Mouse (Mus musculus): ENCODE data around the gene Carmil3. TPM values are rescaled to one million over a fixed set of nuclear protein-coding genes. Genes with fewer than 3 reads are reported as not detected.

The Carmil3 gene
- total and polyA plus RNA-seq, 3 experiments = 0.27 to 2.6 TPM; not detected in 1

DNA sequence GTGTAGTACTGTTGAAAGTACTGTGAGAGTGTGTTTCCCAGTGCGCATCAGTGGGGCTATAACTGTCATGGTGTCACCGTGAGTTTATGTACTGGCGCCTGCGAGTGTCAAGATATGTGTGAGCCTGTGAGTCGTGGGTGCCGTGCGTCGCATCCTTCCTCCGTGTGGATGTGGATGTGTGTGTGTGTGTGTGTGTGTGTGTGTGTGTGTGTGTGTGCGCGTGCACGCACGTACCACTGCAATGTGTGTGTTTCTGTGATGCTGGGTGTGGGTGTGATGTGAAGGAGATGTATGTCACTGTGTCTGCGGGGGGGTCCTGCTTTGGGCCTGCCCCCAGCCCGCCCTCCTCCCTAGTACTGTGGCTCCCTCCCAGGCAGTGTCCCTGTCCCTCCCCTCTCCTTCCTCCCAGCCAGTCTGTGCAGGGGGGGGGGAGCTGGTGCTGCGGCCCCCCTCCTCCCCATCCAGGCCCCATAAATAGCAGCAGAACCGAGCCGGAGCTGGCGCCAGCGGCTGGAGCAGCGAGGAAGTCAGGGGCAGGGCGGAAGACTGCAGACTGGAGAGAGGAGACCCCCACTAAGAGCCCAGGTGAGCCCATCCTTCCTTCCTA lies 19.8 kb downstream of the Carmil3 start, which contains the start of gene Cpne6:
Cpne6 (plus strand) TSS at position 321 of the 607 bp plus-strand sequence.
- peaks cover 2 to 21% of the 10 kb centered on the region in 2 experiments; a peak in 3 of 4 replicates for H3K27me3 ChIP-seq (ENCODE audit: control insufficient read depth in 1 of 2, insufficient read depth in 2 of 2, low read length in 2 of 2)
- H3K36me3 ChIP-seq (ENCODE audit: control insufficient read depth in 1 of 2, insufficient read depth in 2 of 2, low read length in 2 of 2) = no peaks in the 10 kb centered on the region
- H3K9me3 ChIP-seq (replicated peaks; ENCODE audit: insufficient read depth, low read length) = no peaks in the 10 kb centered on the region
- H3K79me2 ChIP-seq (ENCODE audit: control insufficient read depth, insufficient read depth, low read length, poor library complexity) = no peaks in the 10 kb centered on the region
- H3K27ac ChIP-seq (ENCODE audit: control insufficient read depth, low read depth, low read length) = no peak within 1 kb of the TSS
- H3K4me1 ChIP-seq (ENCODE audit: control insufficient read depth in 1 of 2, insufficient read depth in 2 of 2, low read length in 2 of 2) = no peaks in the 10 kb centered on the region
- no peak within 1 kb of the TSS for H3K4me3 ChIP-seq (ENCODE audit: control insufficient read depth in 1 of 2, insufficient read depth in 1 of 2, low read depth in 2 of 2, low read length in 2 of 2)
- no peak for TF ChIP-seq POLR2A (IDR thresholded peaks at IDR 0.05; ENCODE audit: control insufficient read depth in 1 of 2, insufficient read depth in 1 of 2, low read depth in 1 of 2, low read length in 2 of 2, poor library complexity in 1 of 2)
- TF ChIP-seq POLR2AphosphoS2 (IDR thresholded peaks at IDR 0.05; ENCODE audit: low read length) = no peak
- no peak for TF ChIP-seq MAFK (IDR thresholded peaks at IDR 0.05; ENCODE audit: borderline replicate concordance, low read depth, low read length)
- TF ChIP-seq ZKSCAN1 (IDR thresholded peaks at IDR 0.05; ENCODE audit: low read depth, low read length) = no peak
- no peak for TF ChIP-seq MAX (IDR thresholded peaks at IDR 0.05; ENCODE audit: low read length)
- no peak for TF ChIP-seq BHLHE40 (IDR thresholded peaks at IDR 0.05; ENCODE audit: borderline replicate concordance, low read depth, low read length)
- no peak for TF ChIP-seq JUND (IDR thresholded peaks at IDR 0.05; ENCODE audit: low read depth, low read length)
- no peak for TF ChIP-seq ELF1 (IDR thresholded peaks at IDR 0.05; ENCODE audit: low read depth, low read length)
- no peak for TF ChIP-seq ZNF384 (IDR thresholded peaks at IDR 0.05; ENCODE audit: low read depth, low read length)
- no peak for TF ChIP-seq MYB (IDR thresholded peaks at IDR 0.05; ENCODE audit: low read depth, low read length)
- TF ChIP-seq TAL1 (IDR thresholded peaks at IDR 0.05; ENCODE audit: low read length) = no peak
- no peak for TF ChIP-seq EP300 (IDR thresholded peaks at IDR 0.05; ENCODE audit: low read depth in 1 of 2, low read length in 2 of 2)
- no peak for TF ChIP-seq GATA1 (IDR thresholded peaks at IDR 0.05; ENCODE audit: low read depth, low read length)
- no peak for TF ChIP-seq TBP (IDR thresholded peaks at IDR 0.05; ENCODE audit: low read depth, low read length)
- no peak for TF ChIP-seq NELFE (IDR thresholded peaks at IDR 0.05; ENCODE audit: low read depth, low read length)
- no peak for TF ChIP-seq RCOR1 (IDR thresholded peaks at IDR 0.05; ENCODE audit: low read depth, low read length)
- no peak for TF ChIP-seq MEF2A (IDR thresholded peaks at IDR 0.05; ENCODE audit: extremely low read depth, insufficient replicate concordance, low read depth, low read length, poor library complexity, severe bottlenecking)
- DNase-seq (ENCODE audit: low read depth, low spot score) = no peak
- no peak within 1 kb of the TSS for H3K9ac ChIP-seq (ENCODE audit: control insufficient read depth, low read depth, low read length, poor library complexity, severe bottlenecking)

DNA sequence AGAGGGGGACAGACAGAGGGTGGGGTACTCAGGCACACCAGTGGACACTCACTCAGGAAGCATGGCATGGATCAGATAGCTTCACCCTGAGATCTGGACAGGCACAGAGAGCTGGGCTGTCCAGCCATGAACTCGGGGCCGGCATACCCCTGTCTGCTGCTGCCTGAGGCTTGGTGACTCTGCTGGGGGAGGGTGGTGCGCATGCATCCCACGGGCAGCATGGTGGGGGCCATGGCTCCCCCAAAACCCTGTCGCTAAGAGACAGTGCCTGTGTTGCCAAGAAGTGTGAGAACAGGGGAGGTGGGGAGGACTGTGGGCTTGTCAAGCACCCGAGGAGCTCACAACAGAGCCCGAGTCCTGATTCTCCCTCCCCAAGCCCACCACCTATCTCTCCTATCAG lies 20.6 kb downstream of the Carmil3 start:
- H3K9me3 ChIP-seq (replicated peaks; ENCODE audit: insufficient read depth, low read length) = no peaks in the 10 kb centered on the region
- H3K27ac ChIP-seq (ENCODE audit: control insufficient read depth, low read depth, low read length) = no peak overlapping the region
- no peak overlapping the region for H3K9ac ChIP-seq (ENCODE audit: control insufficient read depth, low read depth, low read length, poor library complexity, severe bottlenecking)
- H3K27me3 ChIP-seq (ENCODE audit: control insufficient read depth in 1 of 2, insufficient read depth in 2 of 2, low read length in 2 of 2) = peaks cover 2 to 21% of the 10 kb centered on the region in 2 experiments; a peak in 3 of 4 replicates
- no peaks in the 10 kb centered on the region for H3K4me1 ChIP-seq (ENCODE audit: control insufficient read depth in 1 of 2, insufficient read depth in 2 of 2, low read length in 2 of 2)
- H3K36me3 ChIP-seq (ENCODE audit: control insufficient read depth in 1 of 2, insufficient read depth in 2 of 2, low read length in 2 of 2) = no peaks in the 10 kb centered on the region
- no peak for TF ChIP-seq NELFE (IDR thresholded peaks at IDR 0.05; ENCODE audit: low read depth, low read length)
- TF ChIP-seq CHD1 (IDR thresholded peaks at IDR 0.05; ENCODE audit: low read depth, low read length) = no peak
- TF ChIP-seq E2F4 (IDR thresholded peaks at IDR 0.05; ENCODE audit: borderline replicate concordance, low read depth, low read length) = no peak
- TF ChIP-seq EP300 (IDR thresholded peaks at IDR 0.05; ENCODE audit: low read depth in 1 of 2, low read length in 2 of 2) = no peak
- no peak for TF ChIP-seq TBP (IDR thresholded peaks at IDR 0.05; ENCODE audit: low read depth, low read length)
- TF ChIP-seq ZKSCAN1 (IDR thresholded peaks at IDR 0.05; ENCODE audit: low read depth, low read length) = no peak
- no peak for TF ChIP-seq SIN3A (IDR thresholded peaks at IDR 0.05; ENCODE audit: low read length)
- no peak for TF ChIP-seq MXI1 (IDR thresholded peaks at IDR 0.05; ENCODE audit: low read depth, low read length)
- no peak for TF ChIP-seq ZMIZ1 (IDR thresholded peaks at IDR 0.05; ENCODE audit: low read depth, low read length)
- TF ChIP-seq TAL1 (IDR thresholded peaks at IDR 0.05; ENCODE audit: low read length) = no peak
- no peak for TF ChIP-seq GABPA (IDR thresholded peaks at IDR 0.05; ENCODE audit: low read depth, low read length)
- H3K4me3 ChIP-seq (ENCODE audit: control insufficient read depth in 1 of 2, insufficient read depth in 1 of 2, low read depth in 2 of 2, low read length in 2 of 2) = no peak overlapping the region
- no peaks in the 10 kb centered on the region for H3K79me2 ChIP-seq (ENCODE audit: control insufficient read depth, insufficient read depth, low read length, poor library complexity)
- DNase-seq (ENCODE audit: low read depth, low spot score) = no peak
